Comparison of ENCODE assay signal across 8 mouse cellular contexts in genomic region chr2:30807147-30807647, GRCm38 (mm10). TPM values are rescaled to one million over a fixed set of nuclear protein-coding genes. Genes with fewer than 3 reads are reported as not detected.
DNase-seq lines count a peak whose midpoint lies in the region; ATAC-seq and TF ChIP-seq lines count a peak whose summit lies in the region.

No protein-coding gene starts in this region.

- H3K4me2 ChIP-seq in lung, embryonic 15.5 days, result peak overlapping the region; percentile 87
- H3K4me2 ChIP-seq in limb, embryonic 11.5 days (ENCODE audit: low read depth, severe bottlenecking), result peak overlapping the region; percentile 95
- H3K4me2 ChIP-seq in neural tube, embryonic 15.5 days, result peak overlapping the region; percentile 85

- H3K27ac ChIP-seq in lung, embryonic 15.5 days, result peak overlapping the region; percentile 70
- H3K27ac ChIP-seq in embryonic fibroblast, embryonic 13.5 days (ENCODE audit: insufficient read depth, low read length), result peak overlapping the region; percentile 24; the same call in 1 of the 2 replicates
- no peak overlapping the region for H3K27ac ChIP-seq in limb, embryonic 11.5 days (replicated peaks; ENCODE audit: low read depth, low read length)
- peak overlapping the region; percentile 85 for H3K27ac ChIP-seq in neural tube, embryonic 15.5 days (replicated peaks)

- TF ChIP-seq CTCF in embryonic fibroblast, embryonic 13.5 days (IDR thresholded peaks at IDR 0.05; ENCODE audit: borderline replicate concordance, insufficient read depth, low read length), result no peak

- peaks cover 5% of the 10 kb centered on the region; the same call in 1 of the 2 replicates for H3K27me3 ChIP-seq in lung, embryonic 15.5 days
- H3K27me3 ChIP-seq in limb, embryonic 11.5 days (ENCODE audit: control insufficient read depth, insufficient read depth, low read length), result no peaks in the 10 kb centered on the region
- peaks cover 12% of the 10 kb centered on the region for H3K27me3 ChIP-seq in neural tube, embryonic 15.5 days (replicated peaks)

- H3K9me3 ChIP-seq in lung, embryonic 15.5 days, result no peaks in the 10 kb centered on the region
- H3K9me3 ChIP-seq in limb, embryonic 11.5 days (ENCODE audit: control insufficient read depth, low read length), result no peaks in the 10 kb centered on the region; the same call in 1 of the 2 replicates
- H3K9me3 ChIP-seq in neural tube, embryonic 15.5 days (replicated peaks), result no peaks in the 10 kb centered on the region

- no peak for DNase-seq in lung, postnatal 4 days
- no peak for DNase-seq in limb, embryonic 11.5 days (ENCODE audit: low spot score)
- no peak for DNase-seq in layer of hippocampus, adult 18-20 months (ENCODE audit: low spot score in 2 of 2)
- no peak for DNase-seq in adrenal gland, adult (ENCODE audit: inconsistent age in 2 of 2, low spot score in 1 of 2)
- no peak for DNase-seq in kidney, adult 9 months

- no peaks in the 10 kb centered on the region for H3K36me3 ChIP-seq in lung, embryonic 15.5 days
- H3K36me3 ChIP-seq in limb, embryonic 11.5 days (ENCODE audit: control insufficient read depth, insufficient read depth, low read length), result 0 out of 2 replicates have a peak, but pooled peaks cover under 1% of the 10 kb centered on the region
- peaks cover 2% of the 10 kb centered on the region; the same call in 1 of the 2 replicates for H3K36me3 ChIP-seq in neural tube, embryonic 15.5 days

- TF ChIP-seq POLR2A in embryonic fibroblast, embryonic 13.5 days (IDR thresholded peaks at IDR 0.05; ENCODE audit: low read depth, low read length), result peak; percentile 64

- peaks cover 35% of the 10 kb centered on the region for H3K4me1 ChIP-seq in lung, embryonic 15.5 days
- H3K4me1 ChIP-seq in embryonic fibroblast, embryonic 13.5 days (ENCODE audit: control insufficient read depth, insufficient read depth, low read length), result no peaks in the 10 kb centered on the region
- peaks cover 12% of the 10 kb centered on the region; the same call in 1 of the 2 replicates for H3K4me1 ChIP-seq in limb, embryonic 11.5 days (ENCODE audit: control insufficient read depth, insufficient read depth, low read length)
- H3K4me1 ChIP-seq in neural tube, embryonic 15.5 days, result peaks cover 37% of the 10 kb centered on the region

- peak overlapping the region; percentile 50 for H3K9ac ChIP-seq in lung, embryonic 15.5 days
- peak overlapping the region; percentile 43; the same call in 1 of the 2 replicates for H3K9ac ChIP-seq in limb, embryonic 11.5 days (ENCODE audit: low read length)
- peak overlapping the region; percentile 96 for H3K9ac ChIP-seq in neural tube, embryonic 15.5 days (replicated peaks)

- 8% methylated on average over 28 of the region's 28 CpGs for WGBS in lung, embryonic 15.5 days
- 10% methylated on average over 28 of the region's 28 CpGs for WGBS in limb, embryonic 11.5 days
- WGBS in neural tube, embryonic 15.5 days, result 5% methylated on average over 28 of the region's 28 CpGs

- peak overlapping the region; percentile 68 for H3K4me3 ChIP-seq in lung, embryonic 15.5 days
- H3K4me3 ChIP-seq in embryonic fibroblast, embryonic 13.5 days (ENCODE audit: insufficient read depth, low read length), result peak overlapping the region; percentile 56
- peak overlapping the region; percentile 78 for H3K4me3 ChIP-seq in limb, embryonic 11.5 days (ENCODE audit: low read depth, low read length)
- H3K4me3 ChIP-seq in neural tube, embryonic 15.5 days (replicated peaks), result peak overlapping the region; percentile 79

- peak; percentile 35; the same call in 1 of the 2 replicates for ATAC-seq in lung, embryonic 15.5 days (ENCODE audit: borderline replicate concordance, extremely low read depth, low FRiP score, low TSS enrichment)
- no peak for ATAC-seq in limb, embryonic 11.5 days (ENCODE audit: insufficient number of reproducible peaks, low FRiP score, low TSS enrichment, low read depth)
- ATAC-seq in neural tube, embryonic 15.5 days (ENCODE audit: low FRiP score), result peak; percentile 25; the same call in 1 of the 2 replicates

RNA-seq across cellular contexts. Expression of gene Ntmt1, which starts 0.4 kb away (rescaled TPM):
- polyA plus RNA-seq in lung, embryonic 15.5 days (2015; fragmentation: Nextera tagmentation; extraction: Ambion mirVana), result 82.9 and 87.2 TPM in 2 replicates
- 25.6 and 30.3 TPM in 2 replicates for polyA plus RNA-seq in embryonic fibroblast, embryonic 13.5 days (2011; ENCODE audit: insufficient read length, low read depth, missing spikeins)
- 102 and 109 TPM in 2 replicates for polyA plus RNA-seq in limb, embryonic 11.5 days (2014; fragmentation: Nextera tagmentation; extraction: Ambion mirVana)
- polyA plus RNA-seq in neural tube, embryonic 15.5 days (2015; fragmentation: Nextera tagmentation; extraction: Ambion mirVana), result 92.6 and 107 TPM in 2 replicates
- total RNA-seq in layer of hippocampus, adult 18-20 months (2021), result 10 to 100 TPM; 32.1 to 32.5 TPM

RNA-seq across cellular contexts. Expression of gene 1700001O22Rik, which starts 3.7 kb away (rescaled TPM):
- 4.7 and 6.0 TPM in 2 replicates for polyA plus RNA-seq in lung, embryonic 15.5 days (2015; fragmentation: Nextera tagmentation; extraction: Ambion mirVana)
- polyA plus RNA-seq in embryonic fibroblast, embryonic 13.5 days (2011; ENCODE audit: insufficient read length, low read depth, missing spikeins), result not detected in 2 replicates
- 2.6 and 3.9 TPM in 2 replicates for polyA plus RNA-seq in limb, embryonic 11.5 days (2014; fragmentation: Nextera tagmentation; extraction: Ambion mirVana)
- 1.5 and 2.2 TPM in 2 replicates for polyA plus RNA-seq in neural tube, embryonic 15.5 days (2015; fragmentation: Nextera tagmentation; extraction: Ambion mirVana)
- 1 to 10 TPM; 4.9 to 5.2 TPM for total RNA-seq in layer of hippocampus, adult 18-20 months (2021)

RNA-seq across cellular contexts. Expression of gene Asb6, which starts 22.9 kb away (rescaled TPM):
- polyA plus RNA-seq in lung, embryonic 15.5 days (2015; fragmentation: Nextera tagmentation; extraction: Ambion mirVana), result 31.8 and 34.0 TPM in 2 replicates
- 20.2 and 26.0 TPM in 2 replicates for polyA plus RNA-seq in embryonic fibroblast, embryonic 13.5 days (2011; ENCODE audit: insufficient read length, low read depth, missing spikeins)
- polyA plus RNA-seq in limb, embryonic 11.5 days (2014; fragmentation: Nextera tagmentation; extraction: Ambion mirVana), result 38.7 and 40.4 TPM in 2 replicates
- polyA plus RNA-seq in neural tube, embryonic 15.5 days (2015; fragmentation: Nextera tagmentation; extraction: Ambion mirVana), result 40.7 and 44.0 TPM in 2 replicates
- total RNA-seq in layer of hippocampus, adult 18-20 months (2021), result 10 to 100 TPM; 40.2 to 43.3 TPM

RNA-seq across cellular contexts. Expression of gene Prrx2, which starts 27.6 kb away (rescaled TPM):
- polyA plus RNA-seq in lung, embryonic 15.5 days (2015; fragmentation: Nextera tagmentation; extraction: Ambion mirVana), result 9.7 and 12.5 TPM in 2 replicates
- polyA plus RNA-seq in embryonic fibroblast, embryonic 13.5 days (2011; ENCODE audit: insufficient read length, low read depth, missing spikeins), result 130 and 154 TPM in 2 replicates
- 138 and 155 TPM in 2 replicates for polyA plus RNA-seq in limb, embryonic 11.5 days (2014; fragmentation: Nextera tagmentation; extraction: Ambion mirVana)
- polyA plus RNA-seq in neural tube, embryonic 15.5 days (2015; fragmentation: Nextera tagmentation; extraction: Ambion mirVana), result 1.8 and 2.7 TPM in 2 replicates
- total RNA-seq in layer of hippocampus, adult 18-20 months (2021), result 1 to 10 TPM in 1 of 2 experiments, under 1 TPM in 1; 0.94 to 1.9 TPM

Comparison
In these comparisons a context has a peak if more than half of its experiments do, and no peak if none do; other contexts are left out.
1. H3K9ac ChIP-seq: peak in every context shown above with its lines; median percentile 96 in neural tube, embryonic 15.5 days; 50 in lung, embryonic 15.5 days; 43 in limb, embryonic 11.5 days.